Mouse (Mus musculus) adrenal gland, adult 18-20 months (tissue): Measurements from ENCODE around the gene Olfr976. TPM values are rescaled to one million over a fixed set of nuclear protein-coding genes. Genes with fewer than 3 reads are reported as not detected.
"Not testable (repeated sequence)": the region's sequence is repeated elsewhere in the genome, so short reads cannot be mapped to it uniquely, and the experiment has no call there.

Source experiments
- DNase-seq, 2 experiments: peaks; one replicate each; pipeline ENCODE4 v3.0.0; 2021 to 2022; ENCODE audit warnings: low spot score in 2 of 2
- long read RNA-seq, 2 experiments: library from polyadenylated mRNA; stranded (forward); transcript quantifications; one replicate each; pipeline ENCODE4 v2.0.0; 2021
- total RNA-seq, 2 experiments: library from RNA; stranded (reverse); gene quantifications; 1 replicate in 1 of 2; 2 replicates in 1 of 2; pipeline ENCODE4 v1.2.3; 2021

Olfr976 gene
- total RNA-seq: not detected
- long read RNA-seq, experiment 1: 0 reads
- long read RNA-seq, experiment 2: 0 reads

DNA sequence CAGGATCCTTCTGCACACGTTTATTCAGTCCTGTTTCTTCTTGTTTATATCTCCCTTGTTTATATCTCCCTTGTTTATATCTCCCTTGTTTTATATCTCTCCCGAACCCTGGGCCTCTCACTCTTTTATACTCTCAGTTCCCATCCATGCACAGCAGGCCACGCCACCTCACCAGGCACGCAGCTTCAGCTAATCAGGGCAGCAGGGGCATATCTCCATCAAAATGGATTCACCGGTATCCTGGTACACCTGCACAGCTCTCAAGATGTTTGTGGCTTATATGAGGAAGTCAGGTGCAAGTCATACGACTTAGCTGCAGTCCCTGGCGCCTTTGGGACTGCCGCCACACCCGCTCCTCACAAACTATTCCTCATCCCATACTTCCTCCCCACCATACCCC, at the start of gene Olfr976:
Olfr976 (minus strand) TSS at position 101 of the 400 bp plus-strand sequence.
- DNase-seq: not testable (repeated sequence)

DNA sequence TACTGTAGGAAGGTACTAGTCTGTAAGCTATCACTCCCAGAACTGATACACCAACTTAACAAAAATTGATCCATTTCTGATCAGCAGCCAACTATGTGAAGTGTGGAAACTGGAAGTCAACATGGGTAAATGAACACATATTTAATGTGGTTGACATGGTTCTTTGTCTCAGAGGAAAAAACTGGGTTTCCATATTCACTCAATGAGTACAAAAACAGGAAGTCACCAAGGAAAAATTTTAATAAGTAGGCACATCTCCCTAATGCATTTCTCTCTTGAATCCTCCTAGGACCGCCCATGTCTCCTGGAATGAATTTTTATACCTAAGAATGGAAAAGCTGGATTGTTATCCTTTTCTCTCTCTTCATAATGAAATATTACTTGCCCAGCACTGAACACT, 48.5 kb upstream of the Olfr976 start, which contains the start of gene Olfr980:
Olfr980 (minus strand) TSS at position 101 of the 400 bp plus-strand sequence.
- DNase-seq: no peak

DNA sequence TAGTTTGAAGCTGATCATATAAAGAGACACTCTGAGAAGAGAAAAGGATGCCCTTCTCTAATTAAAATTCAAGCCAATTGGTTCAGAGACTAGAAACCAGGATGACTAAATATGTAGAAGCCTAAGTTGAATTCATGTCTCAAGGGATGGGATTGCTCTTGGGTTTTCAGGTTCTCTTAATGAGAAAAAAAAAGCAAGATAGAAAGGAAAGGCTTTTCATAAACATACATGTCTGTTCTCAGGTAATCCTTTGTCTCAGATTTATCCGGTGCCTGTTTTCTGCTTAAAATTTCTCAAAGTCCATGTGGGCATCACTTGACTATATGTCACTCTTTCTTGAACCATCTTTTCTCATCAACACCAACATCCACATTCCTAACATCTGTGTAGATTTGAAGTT, 42.4 kb upstream of the Olfr976 start, which contains the start of gene Olfr979:
Olfr979 (minus strand) TSS at position 101 of the 400 bp plus-strand sequence.
- no peak for DNase-seq

DNA sequence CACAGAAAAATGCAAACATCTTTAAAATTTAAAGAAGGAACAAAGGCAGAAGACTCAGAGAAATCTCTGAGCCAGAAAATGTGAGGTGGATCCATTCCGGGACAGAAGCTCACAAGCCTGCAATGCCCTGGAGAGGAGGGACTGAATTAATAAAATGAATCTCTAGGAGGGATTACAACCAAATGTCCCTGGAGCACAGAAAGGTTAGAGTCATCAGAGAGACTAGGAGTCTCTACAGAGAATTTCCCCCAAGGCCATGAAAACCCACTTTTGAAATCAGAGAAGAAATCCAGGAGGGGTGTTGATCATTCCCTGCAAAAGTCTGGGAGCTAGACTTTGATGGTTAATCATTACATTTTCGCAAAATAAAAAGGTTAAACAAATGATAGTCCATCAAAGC, 30.9 kb upstream of the Olfr976 start, which contains the start of gene Olfr978:
Olfr978 (plus strand) TSS at position 301 of the 400 bp plus-strand sequence.
- no peak for DNase-seq

DNA sequence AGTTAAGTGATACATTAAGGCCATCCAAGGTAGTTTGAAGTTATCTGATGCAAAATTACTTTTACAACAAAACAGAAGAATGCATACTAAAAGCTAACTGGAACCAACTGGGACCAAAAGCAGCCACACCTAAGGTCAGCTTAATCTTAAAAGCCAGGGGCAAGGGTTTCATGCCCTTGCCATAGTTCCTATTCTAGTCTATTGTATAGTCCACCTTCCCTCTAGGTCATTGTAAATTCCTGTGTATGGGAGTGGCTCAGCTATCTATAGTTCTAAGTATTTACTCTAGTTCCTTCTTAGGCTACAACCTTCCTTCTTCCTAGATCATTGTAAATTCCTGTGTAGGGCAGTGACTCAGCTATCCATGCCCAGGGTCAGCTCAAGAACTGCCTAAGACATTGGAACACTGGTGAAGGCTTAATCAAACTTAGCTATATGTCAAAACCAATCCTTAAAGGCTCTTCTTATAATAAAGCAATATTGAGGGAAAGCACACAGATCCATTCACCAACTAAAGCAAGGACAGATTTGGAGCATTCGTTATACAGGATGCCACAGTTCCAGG, 15.7 kb upstream of the Olfr976 start:
- not testable (repeated sequence) for DNase-seq

DNA sequence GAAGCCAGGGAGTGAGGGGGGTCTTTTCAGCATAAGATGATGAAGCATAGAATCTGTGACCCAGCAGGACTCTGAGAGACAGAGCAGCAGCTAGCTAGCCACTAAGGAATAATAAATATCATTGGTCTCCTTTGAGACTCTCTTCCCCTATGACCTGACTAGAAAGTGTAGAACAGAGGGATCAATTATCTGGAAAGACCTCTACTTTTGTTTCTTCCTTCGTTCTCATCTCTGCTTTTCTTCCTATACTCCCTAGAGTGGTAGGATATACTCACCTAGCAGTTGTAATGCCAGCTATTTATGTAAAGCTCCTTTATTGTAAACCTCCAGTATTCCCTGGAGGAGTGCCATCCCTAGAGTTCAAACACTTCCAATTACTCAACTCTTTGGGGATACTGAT, 9.0 kb downstream of the Olfr976 start, which contains the start of gene Olfr975:
Olfr975 (minus strand) TSS at position 101 of the 400 bp plus-strand sequence.
- DNase-seq: no peak

DNA sequence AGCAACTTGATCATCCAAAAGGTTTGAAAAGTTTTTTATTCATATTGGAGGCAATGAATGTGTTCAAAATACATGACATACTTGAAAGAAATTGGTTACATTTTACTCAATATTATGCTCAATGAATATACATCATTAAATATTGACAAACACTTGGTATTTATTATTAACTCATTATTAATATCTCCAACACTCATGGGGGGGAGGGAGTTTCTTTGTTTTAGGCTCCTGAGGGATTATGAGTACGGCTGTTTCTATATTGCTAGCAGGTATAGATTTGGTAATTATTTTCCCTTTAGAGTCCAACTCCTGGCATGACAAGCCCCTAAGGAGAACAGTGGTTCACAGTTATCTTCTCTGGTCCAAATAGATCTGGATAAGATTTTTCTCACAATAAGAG, 23.7 kb downstream of the Olfr976 start, which contains the start of gene Olfr974:
Olfr974 (plus strand) TSS at position 301 of the 400 bp plus-strand sequence.
- no peak for DNase-seq

DNA sequence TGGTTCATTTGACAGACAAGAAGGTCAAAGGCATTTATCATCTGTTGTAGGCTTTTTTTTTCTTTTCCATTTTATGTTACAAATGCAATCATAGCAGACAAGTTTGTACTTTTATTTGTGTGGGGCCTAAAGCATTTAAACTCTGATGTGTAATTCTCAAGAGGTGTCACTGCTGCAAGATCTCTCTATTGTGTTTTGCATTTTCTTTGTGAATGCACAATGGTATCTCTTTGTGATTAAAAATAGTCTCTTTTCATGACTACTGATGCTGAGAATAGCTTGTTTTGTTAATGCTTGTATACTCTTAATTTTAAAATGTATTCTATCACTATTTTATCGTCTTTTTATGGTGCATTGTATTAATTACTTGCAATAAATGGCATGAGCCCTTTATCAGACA, 32.1 kb downstream of the Olfr976 start:
- DNase-seq: not testable (repeated sequence)

DNA sequence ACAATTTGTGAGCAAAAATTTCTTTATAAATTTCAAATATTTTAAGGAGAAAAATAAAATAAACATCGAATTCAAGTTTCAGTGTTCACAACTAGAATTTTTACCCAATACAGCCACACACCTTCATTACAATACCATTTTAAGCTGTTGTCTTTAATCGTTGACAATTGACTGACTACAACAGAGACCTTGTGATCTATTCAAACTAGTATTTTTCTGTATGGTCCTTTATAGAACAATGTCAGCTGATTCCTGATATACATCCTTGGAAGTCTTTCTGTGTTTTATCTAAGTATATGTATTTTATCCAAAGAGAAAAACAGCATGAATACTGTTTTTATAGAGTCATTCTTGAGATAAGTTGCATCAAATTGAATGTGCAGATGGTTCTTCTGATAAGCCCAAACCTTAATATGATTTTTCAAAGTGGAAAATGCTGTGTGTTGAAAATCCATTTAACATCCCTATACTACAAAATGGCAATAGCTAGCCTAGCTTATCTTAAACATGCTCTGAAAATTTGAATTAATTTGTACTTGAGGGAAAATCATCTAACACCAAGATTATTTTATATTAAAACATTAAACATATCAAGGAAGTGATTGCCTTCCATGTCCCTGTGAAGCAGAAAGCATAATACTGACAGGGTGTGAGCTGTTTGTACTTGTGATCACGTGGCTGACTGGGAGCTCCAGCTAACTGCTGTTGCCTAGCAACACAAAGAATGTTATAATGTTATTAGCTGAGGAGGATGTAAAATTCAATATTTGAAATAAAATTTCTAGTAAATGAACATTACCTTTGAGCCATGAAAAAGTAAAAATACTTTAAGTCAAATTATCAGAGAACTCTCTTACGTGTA, 32.7 kb downstream of the Olfr976 start:
- DNase-seq: not testable (repeated sequence)

DNA sequence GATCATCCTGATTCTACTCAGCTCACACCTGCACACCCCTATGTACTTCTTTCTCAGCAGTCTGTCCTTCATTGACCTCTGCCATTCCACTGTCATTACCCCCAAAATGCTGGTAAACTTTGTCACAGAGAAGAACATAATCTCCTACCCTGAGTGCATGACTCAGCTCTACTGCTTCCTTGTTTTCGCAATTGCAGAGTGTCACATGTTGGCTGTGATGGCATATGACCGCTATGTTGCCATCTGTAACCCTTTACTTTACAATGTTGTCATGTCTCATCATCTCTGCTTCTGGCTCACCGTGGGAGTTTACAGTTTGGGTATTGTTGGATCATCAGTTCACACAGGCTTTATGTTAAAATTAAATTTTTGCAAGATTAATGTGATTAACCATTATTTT, 51.0 kb downstream of the Olfr976 start:
- no peak for DNase-seq

DNA sequence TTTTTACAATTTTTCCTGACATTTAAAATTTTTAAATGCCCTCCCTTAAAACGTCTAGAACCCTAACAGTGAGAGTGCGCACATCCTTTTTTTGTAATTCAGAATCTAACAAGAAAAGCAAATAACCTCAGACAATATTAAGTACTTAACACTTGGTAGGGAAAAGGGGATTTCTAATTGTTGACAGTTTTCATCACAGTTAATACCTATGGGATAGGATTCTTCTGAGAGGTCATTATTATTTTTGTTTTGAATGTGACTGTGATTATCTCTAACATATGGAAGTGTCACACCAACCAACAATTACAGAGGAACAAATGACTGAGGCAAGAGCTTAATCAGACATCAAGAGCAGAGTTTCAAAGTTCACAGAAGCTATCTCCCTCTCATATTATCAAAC, 53.9 kb downstream of the Olfr976 start, which contains the start of gene Olfr229:
Olfr229 (plus strand) TSS at position 301 of the 400 bp plus-strand sequence.
- no peak for DNase-seq

DNA sequence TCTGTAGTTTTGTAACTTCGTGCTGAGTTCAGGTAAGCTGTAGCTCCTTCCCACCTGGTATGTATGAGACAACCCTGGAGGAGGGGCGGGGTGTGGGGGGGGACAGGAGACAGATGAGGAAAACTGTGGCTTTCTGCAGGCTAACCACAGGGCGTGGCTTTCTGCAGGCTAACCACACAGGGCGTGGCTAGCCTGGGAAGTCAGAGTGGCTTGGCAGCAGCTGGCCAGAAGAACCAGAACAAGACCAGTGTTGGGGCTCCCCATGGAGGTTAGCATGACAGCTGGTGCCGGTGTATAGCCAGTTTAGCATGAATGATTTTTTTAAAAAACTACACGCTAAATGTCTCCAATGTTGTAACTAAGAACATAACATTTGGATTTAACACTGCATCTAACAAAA, 55.8 kb downstream of the Olfr976 start:
- DNase-seq: no peak

Other genes with a start within 250 kb of the Olfr976 start
- gene Olfr965, start 249.8 kb downstream of the Olfr976 start, total RNA-seq: not detected
- not detected for gene Olfr150, start 230.2 kb downstream of the Olfr976 start, total RNA-seq
- not detected for gene Olfr967, start 214.9 kb downstream of the Olfr976 start, total RNA-seq
- not detected for gene Olfr968, start 177.9 kb downstream of the Olfr976 start, total RNA-seq
- not detected for gene Olfr969, start 170.2 kb downstream of the Olfr976 start, total RNA-seq
- gene Olfr970, start 152.3 kb downstream of the Olfr976 start, total RNA-seq: not detected
- not detected for gene Olfr971, start 124.3 kb downstream of the Olfr976 start, total RNA-seq
- gene Olfr972, start 94.7 kb downstream of the Olfr976 start, total RNA-seq: not detected
- not detected for gene Olfr229, start 53.8 kb downstream of the Olfr976 start, total RNA-seq
- gene Olfr974, start 23.6 kb downstream of the Olfr976 start, total RNA-seq: not detected
- not detected for gene Olfr975, start 9.1 kb downstream of the Olfr976 start, total RNA-seq
- not detected for gene Olfr978, start 31.0 kb upstream of the Olfr976 start, total RNA-seq
- gene Olfr979, start 42.3 kb upstream of the Olfr976 start, total RNA-seq: not detected
- not detected for gene Olfr980, start 48.4 kb upstream of the Olfr976 start, total RNA-seq
- not detected for gene Olfr981, start 60.3 kb upstream of the Olfr976 start, total RNA-seq
- not detected for gene Olfr982, start 112.7 kb upstream of the Olfr976 start, total RNA-seq
- gene Olfr983, start 132.5 kb upstream of the Olfr976 start, total RNA-seq: not detected
- not detected for gene Olfr984, start 153.1 kb upstream of the Olfr976 start, total RNA-seq
- gene Olfr985, start 169.1 kb upstream of the Olfr976 start, total RNA-seq: not detected
- not detected for gene Tmem225, start 187.0 kb upstream of the Olfr976 start, total RNA-seq
- gene Olfr986, start 219.8 kb upstream of the Olfr976 start, total RNA-seq: not detected
- gene Zfp202, start 231.2 kb upstream of the Olfr976 start, total RNA-seq: 1 to 10 TPM; 3.1 to 5.0 TPM